Mouse (Mus musculus) cerebellum, adult 2 months (tissue): Measurements from ENCODE around the gene Gm20521. TPM values are rescaled to one million over a fixed set of nuclear protein-coding genes. Genes with fewer than 3 reads are reported as not detected.
"Not testable (repeated sequence)": the region's sequence is repeated elsewhere in the genome, so short reads cannot be mapped to it uniquely, and the experiment has no call there.

Experiments used
- DNase-seq, 2 experiments: peaks; one replicate each; pipeline ENCODE4 v3.0.0; 2021
- H3K27ac ChIP-seq: fragments of 200-500 bp; 2 replicates; pipeline ENCODE4 v1.5.1; 2012; ENCODE audit warnings: low read length, control low read depth, inconsistent platforms; ENCODE audit not compliant: insufficient read depth
- H3K27me3 ChIP-seq: fragments of 200-500 bp; 2 replicates; pipeline ENCODE4 v1.6.1; 2012; ENCODE audit warnings: inconsistent platforms, mild to moderate bottlenecking, low read length, moderate library complexity; ENCODE audit not compliant: control insufficient read depth, insufficient read depth
- H3K4me1 ChIP-seq: fragments of 200-500 bp; 2 replicates; pipeline ENCODE4 v1.6.1; 2011; ENCODE audit warnings: low read length; ENCODE audit not compliant: control insufficient read depth, insufficient read depth
- H3K4me3 ChIP-seq: fragments of 200-500 bp; replicated peaks from 2 replicates; pipeline ENCODE3; 2011; ENCODE audit warnings: mild to moderate bottlenecking, low read depth, low read length, control low read depth; ENCODE audit not compliant: insufficient read depth
- CTCF ChIP-seq: fragments of 200-500 bp; IDR thresholded peaks from 2 replicates; pipeline ENCODE4 v1.5.1; 2011; ENCODE audit warnings: low read depth, mild to moderate bottlenecking, control low read depth, low read length, moderate library complexity, borderline replicate concordance; ENCODE audit not compliant: insufficient read depth
- POLR2A ChIP-seq: fragments of 200-500 bp; IDR thresholded peaks from 2 replicates; pipeline ENCODE4 v1.6.1; 2011; ENCODE audit warnings: low read length, control low read depth, borderline replicate concordance; ENCODE audit not compliant: insufficient read depth
- WGBS: fragments of 180-500 bp; shearing (Covaris S2); methylation state at CpG from one replicate; pipeline ENCODE4 v1.1.7; 2018; 5-methylcytosine and 5-hydroxymethylcytosine counted together
- polyA plus RNA-seq: library from polyadenylated mRNA; depleted of rRNA; stranded (reverse); fragments of >200 nt; gene quantifications from 2 replicates; pipeline ENCODE4 v1.2.3, GENCODE M21; 2012; rRNA removed

Gene Gm20521
- polyA plus RNA-seq, 1 experiment, result 0.34 TPM

GRCm38 (mm10) chr14:54939434-54940175 lies 56.4 kb downstream of the Gm20521 start:
- 59% methylated on average over 12 of the region's 12 CpGs for WGBS
- peak; percentile 59 to 64 for DNase-seq
- TF ChIP-seq POLR2A (no peak), CTCF (peak; percentile 77)

GRCm38 (mm10) chr14:54940176-54940530 lies 56.9 kb downstream of the Gm20521 start:
- no peaks in the 10 kb centered on the region for H3K4me1 ChIP-seq
- DNase-seq, result no peak
- no peak overlapping the region for H3K27ac ChIP-seq
- no peak overlapping the region for H3K4me3 ChIP-seq
- no peak for TF ChIP-seq POLR2A
- no peak for TF ChIP-seq CTCF
- H3K27me3 ChIP-seq, result no peaks in the 10 kb centered on the region
- whole genome bisulfite sequencing, result 74% methylated on average over 3 of the region's 3 CpGs

More at GRCm38 (mm10) chr14:54939434-54940175, 56.4 kb downstream of the Gm20521 start:
- Histone ChIP-seq H3K27me3 (no peaks in the 10 kb centered on the region), H3K27ac (no peak overlapping the region), H3K4me3 (no peak overlapping the region), H3K4me1 (no peaks in the 10 kb centered on the region)

GRCm38 (mm10) chr14:54941024-54941978 lies 58.1 kb downstream of the Gm20521 start:
- WGBS, result 47% methylated on average over 13 of the region's 13 CpGs
- H3K4me3 ChIP-seq, result no peak overlapping the region
- TF ChIP-seq POLR2A, result no peak
- TF ChIP-seq CTCF, result no peak

GRCm38 (mm10) chr14:54942479-54942878 lies 59.2 kb downstream of the Gm20521 start:
- H3K27me3 ChIP-seq, result no peaks in the 10 kb centered on the region
- no peak overlapping the region for H3K27ac ChIP-seq
- H3K4me3 ChIP-seq, result no peak overlapping the region
- WGBS, result 81% methylated on average over 8 of the region's 8 CpGs
- no peaks in the 10 kb centered on the region for H3K4me1 ChIP-seq
- no peak for DNase-seq
- TF ChIP-seq CTCF, result no peak
- no peak for TF ChIP-seq POLR2A

More at GRCm38 (mm10) chr14:54941024-54941978, 58.1 kb downstream of the Gm20521 start:
- no peak for DNase-seq
- no peak overlapping the region for H3K27ac ChIP-seq
- H3K4me1 ChIP-seq, result no peaks in the 10 kb centered on the region
- no peaks in the 10 kb centered on the region for H3K27me3 ChIP-seq

- no peak for DNase-seq
These were observed 60.7 kb downstream of the Gm20521 start for GRCm38 (mm10) chr14:54943971-54944370.

GRCm38 (mm10) chr14:54944939-54945338 lies 61.7 kb downstream of the Gm20521 start:
- WGBS, result 73% methylated on average over 2 of the region's 2 CpGs
- Histone ChIP-seq H3K4me3 (no peak overlapping the region), H3K27me3 (no peaks in the 10 kb centered on the region), H3K27ac (no peak overlapping the region), H3K4me1 (no peaks in the 10 kb centered on the region)
- TF ChIP-seq POLR2A, result no peak
- no peak for TF ChIP-seq CTCF
- DNase-seq, result no peak

More at GRCm38 (mm10) chr14:54943971-54944370, 60.7 kb downstream of the Gm20521 start:
- Histone ChIP-seq H3K27me3 (no peaks in the 10 kb centered on the region), H3K27ac (no peak overlapping the region), H3K4me3 (no peak overlapping the region), H3K4me1 (no peaks in the 10 kb centered on the region)
- TF ChIP-seq CTCF, result no peak
- no peak for TF ChIP-seq POLR2A
- 91% methylated on average over 7 of the region's 7 CpGs for WGBS

- DNase-seq, result no peak
- WGBS, result 71% methylated on average over 19 of the region's 19 CpGs
- Histone ChIP-seq H3K4me1 (no peaks in the 10 kb centered on the region), H3K27me3 (no peaks in the 10 kb centered on the region), H3K4me3 (no peak overlapping the region), H3K27ac (no peak overlapping the region)
- no peak for TF ChIP-seq POLR2A
- no peak for TF ChIP-seq CTCF
These were observed 62.9 kb downstream of the Gm20521 start for GRCm38 (mm10) chr14:54945975-54946704.

- H3K27me3 ChIP-seq, DNase-seq, H3K4me1 ChIP-seq, H3K4me3 ChIP-seq, H3K27ac ChIP-seq: not testable (repeated sequence)
- 80% methylated on average over 11 of the region's 11 CpGs for WGBS
These were observed 63.8 kb downstream of the Gm20521 start for GRCm38 (mm10) chr14:54947008-54947407.

Other genes with a start within 250 kb of the Gm20521 start
- gene Gm17606, start 242.5 kb upstream of the Gm20521 start, polyA plus RNA-seq, result not detected in 2 replicates
- gene Cdh24, start 242.1 kb upstream of the Gm20521 start, polyA plus RNA-seq, result 7.6 and 10.3 TPM in 2 replicates
- 45.2 and 51.0 TPM in 2 replicates for gene 1700123O20Rik, start 197.2 kb upstream of the Gm20521 start, polyA plus RNA-seq
- gene Acin1, start 196.5 kb upstream of the Gm20521 start, polyA plus RNA-seq, result 199 and 207 TPM in 2 replicates
- 0.03 and 0.08 TPM in 2 replicates for gene Gm29776, start 184.6 kb upstream of the Gm20521 start, polyA plus RNA-seq
- 0.08 TPM in 2 replicates for gene Cebpe, start 171.3 kb upstream of the Gm20521 start, polyA plus RNA-seq
- gene Slc7a8, start 101.5 kb upstream of the Gm20521 start, polyA plus RNA-seq, result 37.1 and 41.6 TPM in 2 replicates
- gene Rnf212b, start 69.3 kb upstream of the Gm20521 start, polyA plus RNA-seq, result not detected in 2 replicates
- 12.0 and 12.4 TPM in 2 replicates for gene Homez, start 12.5 kb upstream of the Gm20521 start, polyA plus RNA-seq
- gene Ppp1r3e, start 5.9 kb upstream of the Gm20521 start, polyA plus RNA-seq, result 21.6 and 22.1 TPM in 2 replicates
- gene Bcl2l2, start 64 bp upstream of the Gm20521 start, polyA plus RNA-seq, result 113 TPM in 2 replicates
- 413 and 433 TPM in 2 replicates for gene Pabpn1, start 9.1 kb downstream of the Gm20521 start, polyA plus RNA-seq
- gene Slc22a17, start 29.7 kb downstream of the Gm20521 start, polyA plus RNA-seq, result 687 and 690 TPM in 2 replicates
- 9.9 and 11.2 TPM in 2 replicates for gene Efs, start 42.7 kb downstream of the Gm20521 start, polyA plus RNA-seq
- gene Il25, start 49.3 kb downstream of the Gm20521 start, polyA plus RNA-seq, result 0.26 and 0.43 TPM in 2 replicates
- gene Cmtm5, start 52.8 kb downstream of the Gm20521 start, polyA plus RNA-seq, result 215 and 237 TPM in 2 replicates
- gene Myh6, start 83.5 kb downstream of the Gm20521 start, polyA plus RNA-seq, result 0.10 TPM in 1 of 2 replicates, not detected in the other
- not detected in 2 replicates for gene Gm17428, start 93.5 kb downstream of the Gm20521 start, polyA plus RNA-seq
- gene Myh7, start 111.2 kb downstream of the Gm20521 start, polyA plus RNA-seq, result 4.4 and 6.9 TPM in 2 replicates
- gene Ngdn, start 132.0 kb downstream of the Gm20521 start, polyA plus RNA-seq, result 49.4 and 50.4 TPM in 2 replicates
- gene Zfhx2, start 208.9 kb downstream of the Gm20521 start, polyA plus RNA-seq, result 10.7 and 11.0 TPM in 2 replicates
- gene Thtpa, start 211.3 kb downstream of the Gm20521 start, polyA plus RNA-seq, result 12.8 and 13.8 TPM in 2 replicates
- 18.6 and 19.1 TPM in 2 replicates for gene Ap1g2, start 223.2 kb downstream of the Gm20521 start, polyA plus RNA-seq
- 204 and 227 TPM in 2 replicates for gene Jph4, start 233.5 kb downstream of the Gm20521 start, polyA plus RNA-seq